Mouse (Mus musculus): ENCODE measurements around the gene Myoz1. TPM values are rescaled to one million over a fixed set of nuclear protein-coding genes. Genes with fewer than 3 reads are reported as not detected.

Gene Myoz1
- polyA plus RNA-seq (2012), result 0.12 TPM in 1 of 2 replicates, not detected in the other

GRCm38 (mm10) chr14:20656361-20656760, at the start of gene Myoz1:
Gene Myoz1 (minus strand): TSS chr14:20656540.

DNA sequence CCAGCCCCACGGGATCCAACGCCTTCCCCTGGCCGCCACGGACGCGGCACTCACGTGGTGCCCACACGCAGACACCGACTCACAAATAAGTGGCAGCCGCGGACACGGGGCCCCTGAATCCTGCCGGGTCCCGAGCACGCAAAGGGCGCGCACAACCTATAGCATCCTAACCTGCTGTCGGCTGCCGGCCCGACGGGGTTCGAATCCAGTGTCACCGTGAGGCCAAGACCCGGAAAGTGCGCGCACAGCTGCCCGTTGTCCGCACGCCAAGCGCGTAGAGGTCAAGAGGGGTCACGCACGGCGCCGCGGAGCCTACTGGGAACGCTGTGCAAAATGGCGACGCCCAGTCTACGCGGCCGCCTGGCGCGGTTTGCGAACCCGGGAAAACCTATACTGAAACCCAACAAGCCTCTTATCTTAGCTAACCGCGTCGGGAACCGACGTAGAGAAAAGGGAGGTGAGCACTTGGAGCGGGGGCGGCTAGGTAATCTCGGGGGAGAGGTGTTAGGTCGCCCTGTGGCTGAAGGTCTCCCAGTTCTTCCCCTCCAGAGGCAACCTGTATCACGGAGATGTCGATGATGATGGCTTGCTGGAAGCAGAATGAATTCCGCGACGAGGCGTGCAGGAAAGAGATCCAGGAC, 46.5 kb upstream of the Myoz1 start, which contains the start of gene Chchd1:
Gene Chchd1 (plus strand): TSS at position 266 of the 641 bp plus-strand sequence.

GRCm38 (mm10) chr14:20694884-20695760, 38.8 kb upstream of the Myoz1 start, which contains the start of gene Fut11:
Gene Fut11 (plus strand): TSS chr14:20694968.

DNA sequence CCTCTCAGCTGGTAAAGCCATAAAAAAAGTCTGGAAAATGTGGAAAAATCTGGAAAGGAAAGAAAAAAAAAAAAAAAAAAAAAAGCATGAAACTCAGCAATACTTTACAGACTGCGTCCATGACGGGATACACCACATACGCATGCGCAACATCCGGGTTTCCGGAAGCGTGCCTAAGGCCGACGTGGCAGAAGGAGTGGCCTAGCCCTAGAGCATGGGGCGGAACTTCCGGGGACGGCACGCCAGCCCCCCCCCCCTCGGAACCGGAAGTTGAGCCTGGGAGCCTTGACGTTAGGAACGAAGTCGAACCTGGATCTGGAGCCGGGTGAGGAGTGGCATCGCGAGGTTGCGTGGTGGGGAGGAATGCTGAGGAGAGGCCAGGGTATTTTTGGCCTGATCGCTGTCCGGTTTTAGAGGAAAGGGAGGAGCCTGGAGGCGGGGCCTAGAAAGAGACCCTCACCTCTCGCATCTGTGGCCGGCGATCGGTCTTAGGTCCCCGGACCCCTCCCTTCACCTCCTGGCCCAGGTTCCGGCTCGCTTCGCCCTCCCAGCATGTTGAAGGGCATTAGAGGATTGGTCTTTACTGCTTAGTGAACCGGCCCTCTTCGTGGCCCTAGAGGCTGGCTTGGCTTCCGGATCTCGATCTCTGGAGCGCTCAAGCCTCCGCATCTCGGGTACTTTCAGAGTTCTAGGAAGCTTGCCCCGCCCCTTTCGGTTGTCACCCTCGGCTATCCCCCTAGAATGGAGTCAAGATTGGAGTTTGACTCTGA, 17.9 kb upstream of the Myoz1 start, which contains the start of gene Sec24c:
Gene Sec24c (plus strand): TSS at position 245 of the 770 bp plus-strand sequence.

DNA sequence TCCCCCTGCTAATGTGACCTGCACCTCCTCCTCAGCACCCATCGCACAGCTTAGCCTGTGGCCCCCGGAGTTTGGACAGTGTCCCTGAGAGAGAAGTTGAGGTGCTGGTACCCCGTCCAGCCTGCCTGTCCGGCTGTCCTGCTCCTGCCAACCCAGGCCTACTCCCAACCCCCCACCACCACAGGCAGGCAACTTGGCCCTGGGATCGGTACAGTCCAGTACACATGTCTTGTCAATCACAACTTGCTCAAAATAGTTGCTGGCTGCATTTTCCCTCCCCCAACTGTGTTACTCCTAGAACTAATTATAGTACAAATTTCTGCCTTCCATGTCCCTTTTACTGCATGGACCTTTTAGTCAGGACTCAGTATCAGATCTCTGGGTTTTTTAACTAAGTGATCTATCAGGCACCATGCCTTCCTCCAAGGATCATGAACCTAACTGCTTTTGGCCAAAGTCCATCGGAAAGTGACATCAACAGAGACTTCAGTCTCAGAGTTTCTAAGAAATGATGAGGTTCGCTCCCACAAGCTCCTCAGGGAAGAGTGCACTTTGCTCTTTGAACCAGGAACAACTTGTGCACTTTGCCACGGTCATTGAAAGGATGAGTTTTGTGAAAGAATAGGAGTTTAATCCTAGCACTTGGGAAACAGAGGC, 11.9 kb upstream of the Myoz1 start, which contains the start of gene Synpo2l:
Gene Synpo2l (minus strand): TSS at position 201 of the 657 bp plus-strand sequence.

DNA sequence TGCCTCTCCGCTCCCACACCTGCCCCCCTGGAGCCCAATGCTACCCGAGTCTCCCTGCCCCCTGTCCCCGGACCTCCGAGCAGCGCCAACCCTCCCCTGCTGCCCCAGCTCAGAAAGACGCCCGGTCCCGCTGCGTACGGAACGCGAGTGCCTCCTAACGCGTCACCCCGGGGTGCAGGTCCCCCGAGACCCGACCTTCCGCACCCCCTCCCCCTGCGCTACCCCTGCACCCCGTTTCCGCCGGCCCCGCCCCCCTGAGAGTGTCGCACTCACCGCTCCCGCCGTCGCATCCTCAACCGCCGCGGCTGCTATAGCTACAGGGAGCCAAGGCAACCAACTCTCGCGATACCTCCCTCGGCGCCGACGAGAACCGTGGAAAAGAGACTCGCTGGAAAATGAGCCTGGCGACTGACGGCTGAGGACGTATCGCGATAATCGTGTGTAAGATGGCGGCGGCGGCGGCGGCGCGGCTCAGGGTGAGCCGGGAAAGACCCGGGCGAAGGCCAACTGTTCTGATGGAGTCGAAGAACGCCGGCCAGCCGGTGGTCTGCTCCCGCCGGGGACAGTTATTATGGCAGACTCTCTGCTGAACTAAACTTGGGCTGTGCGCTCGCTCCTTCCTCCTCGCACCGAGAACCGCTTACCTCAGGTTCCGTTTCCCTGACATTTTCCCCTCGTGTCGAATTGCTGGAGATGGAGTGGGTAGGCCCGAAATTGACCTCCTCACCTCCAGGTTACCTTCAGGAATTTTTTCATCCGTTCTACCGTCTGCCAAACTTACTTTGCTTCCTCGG, 15.5 kb downstream of the Myoz1 start, which contains the start of gene Usp54:
Gene Usp54 (minus strand): TSS at position 420 of the 794 bp plus-strand sequence.

Other genes starting within 250 kb of the Myoz1 start
- gene Cfap70, start 204.3 kb downstream of the Myoz1 start, polyA plus RNA-seq (2012), result not detected in 2 replicates
- 28.3 and 32.6 TPM in 2 replicates for gene Anxa7, start 176.4 kb downstream of the Myoz1 start, polyA plus RNA-seq (2012)
- 0.05 and 0.18 TPM in 2 replicates for gene Mss51, start 159.6 kb downstream of the Myoz1 start, polyA plus RNA-seq (2012)
- 5.2 and 5.5 TPM in 2 replicates for gene Ppp3cb, start 110.0 kb downstream of the Myoz1 start, polyA plus RNA-seq (2012)
- gene Usp54, start 15.5 kb downstream of the Myoz1 start, polyA plus RNA-seq (2012), result 2.2 and 2.7 TPM in 2 replicates
- 0.44 and 0.68 TPM in 2 replicates for gene Synpo2l, start 11.8 kb upstream of the Myoz1 start, polyA plus RNA-seq (2012)
- 199 and 207 TPM in 2 replicates for gene Sec24c, start 17.8 kb upstream of the Myoz1 start, polyA plus RNA-seq (2012)
- 9.1 and 10.2 TPM in 2 replicates for gene Fut11, start 38.4 kb upstream of the Myoz1 start, polyA plus RNA-seq (2012)
- gene Chchd1, start 46.5 kb upstream of the Myoz1 start, polyA plus RNA-seq (2012), result 6.2 and 10.2 TPM in 2 replicates
- 84.3 and 87.9 TPM in 2 replicates for gene Zswim8, start 51.0 kb upstream of the Myoz1 start, polyA plus RNA-seq (2012)
- gene Ndst2, start 78.0 kb upstream of the Myoz1 start, polyA plus RNA-seq (2012), result 14.8 and 19.4 TPM in 2 replicates
- 29.5 and 50.9 TPM in 2 replicates for gene Camk2g, start 137.5 kb upstream of the Myoz1 start, polyA plus RNA-seq (2012)
- 0.37 and 0.69 TPM in 2 replicates for gene Plau, start 180.1 kb upstream of the Myoz1 start, polyA plus RNA-seq (2012)